Mouse (Mus musculus): ENCODE results near the gene Tmem88.

Tmem88 gene

GRCm38 (mm10) chr11:69386758-69387157, 11.3 kb downstream of the Tmem88 start:
- no peak for DNase-seq (ENCODE audit: extremely low spot score, low read depth, low spot score)

- no peak for DNase-seq (ENCODE audit: extremely low spot score, low read depth, low spot score)
Measured at GRCm38 (mm10) chr11:69384979-69385378, 13.1 kb downstream of the Tmem88 start.

- DNase-seq (ENCODE audit: extremely low spot score, low read depth, low spot score): no peak
Measured at GRCm38 (mm10) chr11:69382478-69383105, 15.4 kb downstream of the Tmem88 start.

- no peak for DNase-seq (ENCODE audit: extremely low spot score, low read depth, low spot score)
Measured at GRCm38 (mm10) chr11:69381356-69381755, 16.7 kb downstream of the Tmem88 start.

- DNase-seq (ENCODE audit: extremely low spot score, low read depth, low spot score): no peak
Measured at GRCm38 (mm10) chr11:69379600-69379999, 18.4 kb downstream of the Tmem88 start.

GRCm38 (mm10) chr11:69377766-69378165, 20.3 kb downstream of the Tmem88 start:
- no peak for DNase-seq (ENCODE audit: extremely low spot score, low read depth, low spot score)

- DNase-seq (ENCODE audit: extremely low spot score, low read depth, low spot score): no peak
Measured at GRCm38 (mm10) chr11:69375646-69376045, 22.4 kb downstream of the Tmem88 start.

- DNase-seq (ENCODE audit: extremely low spot score, low read depth, low spot score): no peak
Measured at GRCm38 (mm10) chr11:69373223-69373965, 24.6 kb downstream of the Tmem88 start.

- DNase-seq (ENCODE audit: extremely low spot score, low read depth, low spot score): no peak
Measured at GRCm38 (mm10) chr11:69372780-69373170, 25.3 kb downstream of the Tmem88 start.

- DNase-seq (ENCODE audit: extremely low spot score, low read depth, low spot score): no peak
Measured at GRCm38 (mm10) chr11:69372056-69372779, 25.8 kb downstream of the Tmem88 start.

GRCm38 (mm10) chr11:69371601-69372000, 26.4 kb downstream of the Tmem88 start:
- DNase-seq (ENCODE audit: extremely low spot score, low read depth, low spot score): no peak

GRCm38 (mm10) chr11:69370817-69371215, 27.2 kb downstream of the Tmem88 start:
- no peak for DNase-seq (ENCODE audit: extremely low spot score, low read depth, low spot score)

GRCm38 (mm10) chr11:69369990-69370816, 27.8 kb downstream of the Tmem88 start:
- DNase-seq (ENCODE audit: extremely low spot score, low read depth, low spot score): no peak

- no peak for DNase-seq (ENCODE audit: extremely low spot score, low read depth, low spot score)
Measured at GRCm38 (mm10) chr11:69369215-69369989, 28.6 kb downstream of the Tmem88 start, which contains the start of gene Chd3. Gene Chd3, minus strand, starts transcription at chr11:69369406.

GRCm38 (mm10) chr11:69368356-69369214, 29.4 kb downstream of the Tmem88 start:
- DNase-seq (ENCODE audit: extremely low spot score, low read depth, low spot score): no peak

GRCm38 (mm10) chr11:69367616-69368355, 30.2 kb downstream of the Tmem88 start:
- no peak for DNase-seq (ENCODE audit: extremely low spot score, low read depth, low spot score)

- DNase-seq (ENCODE audit: extremely low spot score, low read depth, low spot score): peak; percentile 69
Measured at GRCm38 (mm10) chr11:69366855-69367615, 31.0 kb downstream of the Tmem88 start.

Data from hindlimb bud, embryonic 11.5 days (tissue).